Mouse (Mus musculus) hindbrain, embryonic 15.5 days (tissue): Measurements from ENCODE around the gene Vps37c. TPM values are rescaled to one million over a fixed set of nuclear protein-coding genes. Genes with fewer than 3 reads are reported as not detected.
A peak's percentile ranks its signal among the peaks of the same experiment; 100 is the strongest.

Experiments
- ATAC-seq: fragments of 200-750 bp; cut with Nextera tagmentation; 2 replicates; pipeline ENCODE4 v1.8.0; 2017; ENCODE audit warnings: low read depth, moderate number of reproducible peaks, moderate TSS enrichment; ENCODE audit not compliant: low FRiP score
- H3K27ac ChIP-seq: fragments of 300-500 bp; sonication (generic); replicated peaks from 2 replicates; pipeline ENCODE4 v1.5.1; 2015; ENCODE audit warnings: mild to moderate bottlenecking, inconsistent platforms
- H3K27me3 ChIP-seq: fragments of 300-500 bp; sonication (generic); 2 replicates; pipeline ENCODE4 v1.6.1; 2015; ENCODE audit warnings: control low read depth, inconsistent platforms
- H3K36me3 ChIP-seq: fragments of 300-500 bp; sonication (generic); 2 replicates; pipeline ENCODE4 v1.6.1; 2015; ENCODE audit warnings: control low read depth, inconsistent platforms
- H3K4me1 ChIP-seq: fragments of 300-500 bp; sonication (generic); replicated peaks from 2 replicates; pipeline ENCODE4 v1.6.1; 2015; ENCODE audit warnings: control low read depth, inconsistent platforms
- H3K4me2 ChIP-seq: fragments of 300-500 bp; sonication (generic); 2 replicates; pipeline ENCODE4 v1.6.1; 2015; ENCODE audit warnings: moderate library complexity, mild to moderate bottlenecking, inconsistent platforms
- H3K4me3 ChIP-seq: fragments of 300-500 bp; sonication (generic); 2 replicates; pipeline ENCODE4 v1.5.1; 2015; ENCODE audit warnings: mild to moderate bottlenecking, inconsistent platforms
- H3K9ac ChIP-seq: fragments of 300-500 bp; sonication (generic); 2 replicates; pipeline ENCODE4 v1.6.1; 2015; ENCODE audit warnings: inconsistent platforms
- H3K9me3 ChIP-seq: fragments of 300-500 bp; sonication (generic); 2 replicates; pipeline ENCODE4 v1.6.1; 2016; ENCODE audit warnings: control low read depth, inconsistent platforms
- WGBS: fragments of 180-500 bp; shearing (Covaris S2); methylation state at CpG from one replicate; pipeline ENCODE4 v1.1.7; 2015; 5-methylcytosine and 5-hydroxymethylcytosine counted together
- polyA plus RNA-seq: library from polyadenylated mRNA; unstranded; fragments of >200 nt; fragmentation: Nextera tagmentation; extraction: Ambion mirVana; gene quantifications from 2 replicates; pipeline ENCODE4 v1.2.1, GENCODE M21; 2015

Gene Vps37c
- polyA plus RNA-seq, 1 experiment from 2014 or later = 31.8 TPM

DNA sequence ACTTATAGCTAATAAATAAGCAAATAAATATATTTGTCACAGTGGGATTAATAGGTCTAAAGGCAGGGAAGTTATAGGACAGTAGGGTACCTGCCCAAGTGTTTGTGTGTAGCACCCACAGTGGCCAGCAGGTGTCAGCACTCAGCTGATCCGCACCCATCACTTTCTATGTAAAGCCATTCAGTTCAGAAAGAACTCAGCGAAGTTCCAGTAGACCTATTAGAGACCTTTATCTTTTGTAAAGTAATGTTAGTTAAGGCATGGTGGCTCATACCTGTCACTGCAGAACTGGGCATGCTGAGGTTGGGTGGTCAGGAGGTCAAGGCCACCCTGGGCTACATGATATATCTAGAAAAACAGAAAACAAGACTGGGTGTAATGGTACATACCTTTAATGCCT is 23.0 kb upstream of the Vps37c start:
- Histone ChIP-seq H3K4me3 (no peak overlapping the region), H3K4me2 (no peak overlapping the region), H3K36me3 (no peaks in the 10 kb centered on the region), H3K4me1 (no peaks in the 10 kb centered on the region), H3K27ac (no peak overlapping the region), H3K9ac (no peak overlapping the region), H3K27me3 (no peaks in the 10 kb centered on the region), H3K9me3 (no peaks in the 10 kb centered on the region)
- ATAC-seq = peak; percentile 84
- 15% methylated on average over 2 of the region's 2 CpGs for WGBS

GRCm38 (mm10) chr19:10671319-10671718 is 17.2 kb upstream of the Vps37c start:
- no peak overlapping the region for H3K9ac ChIP-seq
- H3K27me3 ChIP-seq = no peaks in the 10 kb centered on the region
- H3K4me2 ChIP-seq = no peak overlapping the region
- no peaks in the 10 kb centered on the region for H3K36me3 ChIP-seq
- ATAC-seq = no peak
- WGBS = 94% methylated on average over 4 of the region's 4 CpGs
- H3K27ac ChIP-seq = no peak overlapping the region
- H3K9me3 ChIP-seq = no peaks in the 10 kb centered on the region
- H3K4me3 ChIP-seq = no peak overlapping the region
- H3K4me1 ChIP-seq = no peaks in the 10 kb centered on the region

- H3K27ac ChIP-seq = no peak overlapping the region
- 64% methylated on average over 9 of the region's 9 CpGs for WGBS
- H3K4me1 ChIP-seq = no peaks in the 10 kb centered on the region
- no peaks in the 10 kb centered on the region for H3K9me3 ChIP-seq
- no peak overlapping the region for H3K4me3 ChIP-seq
- H3K27me3 ChIP-seq = no peaks in the 10 kb centered on the region
- H3K9ac ChIP-seq = no peak overlapping the region
- no peak overlapping the region for H3K4me2 ChIP-seq
- no peaks in the 10 kb centered on the region for H3K36me3 ChIP-seq
- no peak for ATAC-seq
Measured at GRCm38 (mm10) chr19:10671854-10672417, 16.6 kb upstream of the Vps37c start.

DNA sequence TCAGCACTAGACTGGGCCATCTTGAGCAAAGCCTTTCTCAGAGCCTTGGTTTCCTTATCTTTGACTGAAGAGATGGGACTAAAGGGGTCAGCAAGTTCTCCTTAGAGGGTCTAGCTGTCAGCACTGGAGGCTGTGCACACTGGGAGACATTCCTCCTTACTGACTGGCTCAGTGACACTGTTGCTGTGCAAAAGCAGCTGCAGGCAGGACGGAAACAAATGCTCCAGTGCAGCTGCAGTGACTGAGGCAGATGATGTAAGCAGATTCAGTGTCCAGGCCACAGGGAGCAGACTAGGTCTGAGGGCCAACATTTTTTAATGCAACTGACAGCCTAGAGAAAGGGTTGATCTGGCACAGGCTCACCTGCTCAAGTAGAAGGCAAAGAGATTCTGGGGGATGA is 15.3 kb upstream of the Vps37c start:
- Histone ChIP-seq H3K9ac (no peak overlapping the region), H3K4me1 (no peaks in the 10 kb centered on the region), H3K36me3 (no peaks in the 10 kb centered on the region), H3K4me3 (no peak overlapping the region), H3K27ac (no peak overlapping the region), H3K4me2 (no peak overlapping the region), H3K27me3 (no peaks in the 10 kb centered on the region), H3K9me3 (no peaks in the 10 kb centered on the region)
- WGBS = 36% methylated on average over 1 of the region's 1 CpGs
- ATAC-seq = no peak

DNA sequence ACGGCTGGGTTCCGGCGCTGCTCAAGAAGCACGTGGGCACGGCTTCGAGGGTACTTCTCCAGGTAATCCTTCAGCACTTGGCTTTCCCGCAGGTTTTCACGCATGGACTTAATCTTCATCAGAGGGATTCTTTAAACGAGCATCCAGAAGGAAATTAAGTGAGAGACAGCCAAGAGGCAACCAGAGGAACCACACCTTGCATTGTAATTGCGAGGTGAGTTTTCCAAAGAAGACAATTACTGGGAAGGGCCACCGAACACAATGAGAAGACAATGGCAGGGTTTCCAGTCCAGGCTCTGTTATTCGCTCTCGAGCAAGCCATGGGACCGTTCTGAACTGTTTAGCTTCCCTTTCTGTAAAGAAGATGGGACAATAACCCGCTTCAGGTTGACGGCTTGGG is 11.9 kb upstream of the Vps37c start:
- no peak for ATAC-seq
- Histone ChIP-seq H3K36me3 (no peaks in the 10 kb centered on the region), H3K9me3 (no peaks in the 10 kb centered on the region), H3K4me1 (no peaks in the 10 kb centered on the region; the same call in 1 of the 2 replicates), H3K9ac (no peak overlapping the region), H3K4me2 (no peak overlapping the region), H3K27me3 (no peaks in the 10 kb centered on the region), H3K4me3 (no peak overlapping the region), H3K27ac (no peak overlapping the region)
- 85% methylated on average over 16 of the region's 16 CpGs for WGBS

DNA sequence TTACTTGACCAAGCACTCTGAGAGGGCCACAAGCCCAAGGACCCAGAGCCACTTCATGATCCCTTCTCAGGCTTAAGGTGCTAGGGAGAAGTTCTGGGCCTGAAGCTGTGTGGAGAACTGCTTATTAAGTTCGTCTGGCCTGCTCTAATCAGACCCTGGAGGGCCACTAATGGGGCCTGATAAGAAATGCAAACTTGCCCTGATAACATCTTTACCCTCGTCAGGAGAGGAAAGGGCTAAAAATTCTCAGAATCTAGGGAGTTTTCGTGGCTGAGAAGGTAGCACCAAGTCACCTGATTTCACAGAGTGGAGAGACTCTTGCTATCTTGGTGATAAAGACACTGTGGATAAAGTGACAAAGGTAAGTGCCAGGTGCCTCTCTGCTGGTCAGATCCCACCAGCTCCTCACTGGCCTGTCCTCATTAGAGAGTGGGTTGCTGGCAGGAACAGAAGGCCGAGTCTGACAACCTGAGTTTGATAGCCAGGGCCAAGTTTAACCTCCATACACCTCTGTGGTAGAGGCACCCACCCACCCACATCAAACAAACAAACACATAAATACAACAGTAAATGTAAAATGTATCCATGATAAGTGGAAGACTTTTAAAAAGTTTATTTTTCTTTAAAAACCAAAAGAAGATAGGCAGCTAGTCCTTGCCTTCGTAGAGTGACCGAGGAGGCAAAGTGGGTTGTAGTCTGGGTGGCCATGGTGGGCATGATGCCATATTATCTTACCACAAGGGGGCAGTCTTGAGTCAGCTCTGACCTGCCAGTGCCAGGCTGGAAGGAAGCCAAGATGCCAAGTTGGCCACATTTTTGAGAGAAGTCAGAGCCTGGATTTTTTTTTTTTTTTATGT is 10.4 kb upstream of the Vps37c start, which contains the start of gene Pga5:
TSS of gene Pga5 (minus strand) at position 157 of the 857 bp plus-strand sequence.
- H3K36me3 ChIP-seq = no peaks in the 10 kb centered on the region
- no peak within 1 kb of the TSS for H3K4me3 ChIP-seq
- no peaks in the 10 kb centered on the region for H3K9me3 ChIP-seq
- no peak within 1 kb of the TSS for H3K9ac ChIP-seq
- 0 out of 2 replicates have a peak, but pooled peaks cover 4% of the 10 kb centered on the region for H3K27me3 ChIP-seq
- no peaks in the 10 kb centered on the region; the same call in 1 of the 2 replicates for H3K4me1 ChIP-seq
- H3K4me2 ChIP-seq = no peak within 1 kb of the TSS
- ATAC-seq = peak; percentile 69
- WGBS = 46% methylated on average over 6 of the region's 6 CpGs
- no peak within 1 kb of the TSS for H3K27ac ChIP-seq

DNA sequence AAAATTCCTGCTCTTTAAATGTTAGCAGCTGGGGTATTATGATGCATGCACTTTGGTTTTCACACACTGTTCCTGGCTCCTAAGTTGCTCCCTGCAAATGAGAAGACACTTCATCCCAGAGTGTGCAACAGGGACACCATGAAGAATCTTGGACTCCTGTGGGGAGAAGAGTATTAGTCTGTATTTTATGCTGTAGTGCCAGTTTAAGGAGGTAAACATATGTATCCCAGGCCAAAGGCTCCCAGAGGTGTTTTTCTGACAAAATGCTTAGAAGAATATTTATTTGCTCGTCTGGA is 9.8 kb upstream of the Vps37c start:
- 0 out of 2 replicates have a peak, but pooled peaks cover 4% of the 10 kb centered on the region for H3K27me3 ChIP-seq

DNA sequence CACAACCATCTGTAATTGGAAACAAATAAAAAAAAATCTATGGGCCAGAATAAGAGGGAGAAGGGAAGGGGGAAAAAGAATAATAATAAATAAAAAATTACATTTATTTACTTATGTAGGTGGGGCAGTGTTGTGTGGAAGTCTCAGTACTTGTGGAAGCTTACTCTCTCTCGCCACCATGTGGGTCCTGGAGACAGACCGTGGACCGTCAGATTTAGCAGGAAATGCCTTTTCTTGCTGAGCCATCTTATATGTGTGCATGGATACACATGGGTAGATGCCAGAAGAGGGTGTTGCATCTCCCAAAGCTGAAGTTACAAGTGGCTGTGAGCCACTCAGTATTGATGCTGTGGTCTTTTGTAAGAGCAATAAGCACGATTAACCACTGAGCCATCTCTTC is 7.0 kb upstream of the Vps37c start:
- Histone ChIP-seq H3K36me3 (no peaks in the 10 kb centered on the region), H3K27ac (no peak overlapping the region), H3K27me3 (0 out of 2 replicates have a peak, but pooled peaks cover 4% of the 10 kb centered on the region), H3K4me3 (no peak overlapping the region), H3K4me2 (no peak overlapping the region), H3K4me1 (no peaks in the 10 kb centered on the region; the same call in 1 of the 2 replicates), H3K9ac (no peak overlapping the region), H3K9me3 (no peaks in the 10 kb centered on the region)
- ATAC-seq = no peak
- 62% methylated on average over 4 of the region's 4 CpGs for WGBS

More for the DNA sequence above, 9.8 kb upstream of the Vps37c start:
- 70% methylated on average over 1 of the region's 1 CpGs for WGBS
- no peak overlapping the region for H3K4me2 ChIP-seq
- no peak overlapping the region for H3K4me3 ChIP-seq
- no peaks in the 10 kb centered on the region for H3K9me3 ChIP-seq
- H3K27ac ChIP-seq = no peak overlapping the region
- H3K36me3 ChIP-seq = no peaks in the 10 kb centered on the region
- no peak overlapping the region for H3K9ac ChIP-seq
- no peaks in the 10 kb centered on the region; the same call in 1 of the 2 replicates for H3K4me1 ChIP-seq
- peak; percentile 69 for ATAC-seq

DNA sequence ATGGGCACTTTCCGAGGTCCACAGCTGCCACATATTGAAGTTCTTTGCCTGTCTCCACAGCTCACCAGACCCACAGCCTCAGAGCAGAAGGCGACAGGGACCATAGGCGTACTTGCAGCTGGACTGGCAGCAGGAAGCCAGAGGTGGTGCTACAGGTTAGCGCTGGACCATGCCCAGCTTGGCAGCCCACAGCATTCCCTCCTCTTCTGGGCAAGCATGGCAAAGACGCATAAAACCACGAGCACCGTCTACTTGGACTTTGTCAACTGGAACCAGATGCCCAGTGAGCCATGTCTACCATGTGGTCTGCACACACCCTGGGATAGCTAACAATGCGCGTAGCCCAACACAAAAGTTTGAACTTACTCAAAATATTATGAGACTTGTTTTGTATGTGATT is 3.5 kb upstream of the Vps37c start:
- Histone ChIP-seq H3K9ac (no peak overlapping the region), H3K27ac (no peak overlapping the region), H3K27me3 (0 out of 2 replicates have a peak, but pooled peaks cover 4% of the 10 kb centered on the region), H3K36me3 (no peaks in the 10 kb centered on the region), H3K9me3 (no peaks in the 10 kb centered on the region), H3K4me1 (peaks cover 16% of the 10 kb centered on the region), H3K4me3 (no peak overlapping the region), H3K4me2 (no peak overlapping the region)
- 90% methylated on average over 9 of the region's 9 CpGs for WGBS
- ATAC-seq = no peak

GRCm38 (mm10) chr19:10685727-10686126 is 2.8 kb upstream of the Vps37c start:
- H3K36me3 ChIP-seq = no peaks in the 10 kb centered on the region
- H3K27ac ChIP-seq = no peak overlapping the region
- H3K4me2 ChIP-seq = no peak overlapping the region
- no peak overlapping the region for H3K9ac ChIP-seq
- 80% methylated on average over 2 of the region's 2 CpGs for WGBS
- 0 out of 2 replicates have a peak, but pooled peaks cover 4% of the 10 kb centered on the region for H3K27me3 ChIP-seq
- H3K4me1 ChIP-seq = peaks cover 22% of the 10 kb centered on the region
- no peaks in the 10 kb centered on the region for H3K9me3 ChIP-seq
- ATAC-seq = no peak
- no peak overlapping the region for H3K4me3 ChIP-seq

- Histone ChIP-seq H3K36me3 (no peaks in the 10 kb centered on the region), H3K27me3 (no peaks in the 10 kb centered on the region), H3K4me3 (peak overlapping the region; percentile 64), H3K9me3 (no peaks in the 10 kb centered on the region), H3K4me1 (peaks cover 38% of the 10 kb centered on the region), H3K27ac (peak overlapping the region; percentile 96), H3K4me2 (peak overlapping the region; percentile 68), H3K9ac (peak overlapping the region; percentile 77)
- no peak for ATAC-seq
- 38% methylated on average over 5 of the region's 5 CpGs for WGBS
Measured at GRCm38 (mm10) chr19:10689470-10690166, 1.1 kb downstream of the Vps37c start.

DNA sequence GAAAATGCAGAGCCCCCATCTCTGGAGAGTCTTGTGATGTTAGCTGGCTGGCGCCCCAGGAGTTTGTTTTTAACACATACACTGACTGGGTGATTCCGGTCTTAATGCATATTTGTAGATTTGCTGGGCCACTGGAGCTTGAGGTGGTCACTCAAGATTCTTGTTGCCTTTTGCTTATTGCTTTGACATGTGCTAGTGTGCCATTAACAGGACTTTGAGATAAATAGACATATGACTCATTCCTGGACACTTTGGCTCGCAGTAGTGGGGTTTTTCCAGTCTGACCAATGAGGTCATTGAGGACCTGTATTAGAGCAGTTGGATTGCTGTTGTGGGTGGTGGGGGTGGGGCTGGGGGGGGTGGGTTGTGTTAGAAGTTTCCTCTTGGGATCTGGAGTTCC is 1.8 kb downstream of the Vps37c start:
- peak overlapping the region; percentile 64 for H3K4me3 ChIP-seq
- H3K4me2 ChIP-seq = peak overlapping the region; percentile 68
- WGBS = 80% methylated on average over 3 of the region's 3 CpGs
- no peaks in the 10 kb centered on the region for H3K36me3 ChIP-seq
- H3K9me3 ChIP-seq = no peaks in the 10 kb centered on the region
- H3K4me1 ChIP-seq = peaks cover 41% of the 10 kb centered on the region
- no peaks in the 10 kb centered on the region for H3K27me3 ChIP-seq
- no peak for ATAC-seq
- peak overlapping the region; percentile 77; the same call in 1 of the 2 replicates for H3K9ac ChIP-seq
- H3K27ac ChIP-seq = peak overlapping the region; percentile 96
